Mouse (Mus musculus) common myeloid progenitor, adult 5-6 weeks (primary cell): ENCODE data around the gene Lhfp. TPM values are rescaled to one million over a fixed set of nuclear protein-coding genes. Genes with fewer than 3 reads are reported as not detected.
"Not testable (repeated sequence)": the region's sequence is repeated elsewhere in the genome, so short reads cannot be mapped to it uniquely, and the experiment has no call there.

Experiments used
- ATAC-seq: replicated peaks from 2 replicates; pipeline ENCODE4 v1.8.0; 2016; ENCODE audit warnings: low read depth, mild to moderate bottlenecking, moderate TSS enrichment, inconsistent platforms; ENCODE audit not compliant: poor library complexity, severe bottlenecking
- total RNA-seq: library from RNA; stranded (forward); fragments of 200-1000, 187-1606 nt; gene quantifications from 2 replicates; pipeline ENCODE4 v1.2.3, GENCODE M21; 2017

The Lhfp gene
- total RNA-seq, 1 experiment from 2014 or later = 1.9 TPM

GRCm38 (mm10) chr3:53204985-53205365 is 163.6 kb downstream of the Lhfp start:
- no peak for ATAC-seq

GRCm38 (mm10) chr3:53205706-53206105 is 164.4 kb downstream of the Lhfp start:
- ATAC-seq = no peak

- no peak for ATAC-seq
Observed at GRCm38 (mm10) chr3:53206509-53207224, 165.3 kb downstream of the Lhfp start.

GRCm38 (mm10) chr3:53207225-53207528 is 165.8 kb downstream of the Lhfp start:
- ATAC-seq = no peak

GRCm38 (mm10) chr3:53210691-53211526 is 169.6 kb downstream of the Lhfp start:
- no peak for ATAC-seq

- ATAC-seq = no peak
Observed at GRCm38 (mm10) chr3:53212599-53212998, 171.3 kb downstream of the Lhfp start.

GRCm38 (mm10) chr3:53213346-53213745 is 172.0 kb downstream of the Lhfp start:
- no peak for ATAC-seq

GRCm38 (mm10) chr3:53213746-53214271 is 172.5 kb downstream of the Lhfp start:
- ATAC-seq = 0 out of 2 replicates have a peak, but pooled peaks have one; percentile 29

GRCm38 (mm10) chr3:53214386-53214785 is 173.1 kb downstream of the Lhfp start:
- ATAC-seq = no peak

GRCm38 (mm10) chr3:53217697-53218096 is 176.4 kb downstream of the Lhfp start:
- no peak for ATAC-seq

GRCm38 (mm10) chr3:53221531-53222272 is 180.4 kb downstream of the Lhfp start:
- ATAC-seq = no peak

- no peak for ATAC-seq
Observed at GRCm38 (mm10) chr3:53224141-53224540, 182.8 kb downstream of the Lhfp start.

- ATAC-seq = no peak
Observed at GRCm38 (mm10) chr3:53225774-53226173, 184.4 kb downstream of the Lhfp start.

GRCm38 (mm10) chr3:53226223-53226622 is 184.9 kb downstream of the Lhfp start:
- ATAC-seq = no peak

GRCm38 (mm10) chr3:53227866-53228265 is 186.5 kb downstream of the Lhfp start:
- no peak for ATAC-seq

- no peak for ATAC-seq
Observed at GRCm38 (mm10) chr3:53230562-53230961, 189.2 kb downstream of the Lhfp start.

- ATAC-seq = no peak
Observed at GRCm38 (mm10) chr3:53231112-53231511, 189.8 kb downstream of the Lhfp start.

GRCm38 (mm10) chr3:53232411-53232810 is 191.1 kb downstream of the Lhfp start:
- not testable (repeated sequence) for ATAC-seq

GRCm38 (mm10) chr3:53234689-53235088 is 193.4 kb downstream of the Lhfp start:
- no peak for ATAC-seq

GRCm38 (mm10) chr3:53236471-53236870 is 195.1 kb downstream of the Lhfp start:
- no peak for ATAC-seq

- ATAC-seq = no peak
Observed at GRCm38 (mm10) chr3:53240150-53240549, 198.8 kb downstream of the Lhfp start.
